16 mouse cellular contexts compared by ENCODE assay signal in genomic region chr17:3610307-3610754, GRCm38 (mm10). TPM values are rescaled to one million over a fixed set of nuclear protein-coding genes. Genes with fewer than 3 reads are reported as not detected.
DNase-seq lines count a peak whose midpoint lies in the region; ATAC-seq and TF ChIP-seq lines count a peak whose summit lies in the region.
"Had no signal": no experiment of that assay in that cellular context is flagged by ENCODE, and none has a peak within 500 bp of the region (broad histone marks: within the 10 kb centered on the region; RNA-seq: fewer than 3 reads in every experiment).

No protein-coding gene starts in this region.

- peak; percentile 10 for DNase-seq in embryo, embryonic 10.5 days (ENCODE audit: low spot score)
- no peak for DNase-seq in embryo, embryonic 10 days (ENCODE audit: low spot score)
- peak; percentile 60 for DNase-seq in brain, embryonic 14.5 days (ENCODE audit: low read depth)
- DNase-seq in gastrocnemius, postnatal 10 days: no peak
- no peak for DNase-seq in left cerebral cortex, postnatal 25 days (ENCODE audit: low spot score in 2 of 2)
- no peak for DNase-seq in left cerebral cortex, adult 2 months (ENCODE audit: extremely low spot score in 1 of 2, low spot score in 2 of 2)
- DNase-seq: cerebellum, adult 11 months; lung, postnatal 10 days; spleen, adult 18-20 months; thymus, postnatal 4 days had no signal

- H3K4me1 ChIP-seq in hindbrain, embryonic 13.5 days (replicated peaks): peaks cover 17% of the 10 kb centered on the region
- peaks cover 15% of the 10 kb centered on the region for H3K4me1 ChIP-seq in midbrain, embryonic 16.5 days (ENCODE audit: control insufficient read depth, insufficient read depth, low read length)
- H3K4me1 ChIP-seq: limb, embryonic 12.5 days; liver, embryonic 15.5 days; megakaryocyte, embryonic 14.5 days had no signal

- peak overlapping the region; percentile 74; the same call in 1 of the 2 replicates for H3K9ac ChIP-seq in hindbrain, embryonic 13.5 days
- H3K9ac ChIP-seq in midbrain, embryonic 16.5 days (ENCODE audit: low read depth, low read length): peak overlapping the region; percentile 68; the same call in 1 of the 2 replicates
- H3K9ac ChIP-seq: limb, embryonic 12.5 days; liver, embryonic 15.5 days had no signal

- no peaks in the 10 kb centered on the region for H3K36me3 ChIP-seq in hindbrain, embryonic 13.5 days
- no peaks in the 10 kb centered on the region for H3K36me3 ChIP-seq in midbrain, embryonic 16.5 days (ENCODE audit: control insufficient read depth, insufficient read depth, low read length)
- H3K36me3 ChIP-seq: limb, embryonic 12.5 days; liver, embryonic 15.5 days had no signal

- H3K4me3 ChIP-seq in hindbrain, embryonic 13.5 days: peak overlapping the region; percentile 36
- H3K4me3 ChIP-seq in midbrain, embryonic 16.5 days (ENCODE audit: low read depth, low read length): peak overlapping the region; percentile 36; the same call in 1 of the 2 replicates
- H3K4me3 ChIP-seq in left cerebral cortex, adult 2 months: no peak overlapping the region
- H3K4me3 ChIP-seq: liver, embryonic 15.5 days; megakaryocyte, embryonic 14.5 days had no signal

- H3K27me3 ChIP-seq in hindbrain, embryonic 13.5 days: no peaks in the 10 kb centered on the region
- no peaks in the 10 kb centered on the region for H3K27me3 ChIP-seq in midbrain, embryonic 16.5 days (ENCODE audit: control insufficient read depth, insufficient read depth, low read depth, low read length)
- H3K27me3 ChIP-seq: limb, embryonic 12.5 days; liver, embryonic 15.5 days had no signal

- H3K9me3 ChIP-seq in hindbrain, embryonic 13.5 days: no peaks in the 10 kb centered on the region
- H3K9me3 ChIP-seq in midbrain, embryonic 16.5 days (replicated peaks; ENCODE audit: control insufficient read depth, low read length, poor library complexity, severe bottlenecking): no peaks in the 10 kb centered on the region
- H3K9me3 ChIP-seq: limb, embryonic 12.5 days; liver, embryonic 15.5 days; megakaryocyte, embryonic 14.5 days had no signal

- peak overlapping the region; percentile 57 for H3K4me2 ChIP-seq in hindbrain, embryonic 13.5 days
- H3K4me2 ChIP-seq in midbrain, embryonic 16.5 days (ENCODE audit: low read length): peak overlapping the region; percentile 62
- H3K4me2 ChIP-seq: liver, embryonic 15.5 days had no signal

- WGBS in hindbrain, embryonic 13.5 days: 33% methylated on average over 7 of the region's 7 CpGs
- 30% methylated on average over 7 of the region's 7 CpGs for WGBS in midbrain, embryonic 16.5 days

- peak overlapping the region; percentile 96 for H3K27ac ChIP-seq in hindbrain, embryonic 13.5 days
- H3K27ac ChIP-seq in midbrain, embryonic 16.5 days (ENCODE audit: low read length): peak overlapping the region; percentile 89
- no peak overlapping the region; the same call in 1 of the 2 replicates for H3K27ac ChIP-seq in left cerebral cortex, adult 2 months
- H3K27ac ChIP-seq: limb, embryonic 12.5 days; liver, embryonic 15.5 days had no signal

- TF ChIP-seq POLR2A in brain, embryonic 14.5 days (IDR thresholded peaks at IDR 0.05; ENCODE audit: borderline replicate concordance, extremely low read depth, insufficient read depth, insufficient read length, poor library complexity, severe bottlenecking): no peak

- intact Hi-C loops in left cerebral cortex, postnatal 25 days (cut with DNase I): no loop called here
- intact Hi-C loops in left cerebral cortex, adult 2 months (cut with DNase I): no loop called here

- TF ChIP-seq CTCF in brain, embryonic 14.5 days (IDR thresholded peaks at IDR 0.05; ENCODE audit: borderline replicate concordance, extremely low read depth, insufficient read depth, insufficient read length): no peak
- TF ChIP-seq CTCF in left cerebral cortex, adult 2 months (IDR thresholded peaks at IDR 0.05): no peak

- peak; percentile 55 for ATAC-seq in hindbrain, embryonic 13.5 days (ENCODE audit: low FRiP score)
- ATAC-seq in midbrain, embryonic 16.5 days: peak; percentile 44
- ATAC-seq: activated CD4-positive, CD25-positive, alpha-beta regulatory T cell, adult 4 months had no signal

RNA-seq across cellular contexts. Expression of gene Tfb1m, which starts 52.8 kb away (rescaled TPM):
- polyA plus RNA-seq in brain, embryonic 14.5 days (2012; rRNA removed): 9.5 and 12.6 TPM in 2 replicates
- 14.0 and 14.5 TPM in 2 replicates for polyA plus RNA-seq in hindbrain, embryonic 13.5 days (2015; fragmentation: Nextera tagmentation; extraction: Ambion mirVana)
- 12.1 and 12.6 TPM in 2 replicates for polyA plus RNA-seq in midbrain, embryonic 16.5 days (2015; fragmentation: Nextera tagmentation; extraction: Ambion mirVana)
- 1 to 10 TPM; 8.5 to 9.6 TPM for total RNA-seq in gastrocnemius, postnatal 10 days (2021)
- total RNA-seq in left cerebral cortex, postnatal 25 days (2021): 1 to 10 TPM; 6.2 to 6.5 TPM
- 1 to 10 TPM; 5.8 to 6.3 TPM for total RNA-seq in left cerebral cortex, adult 2 months (2021)

Comparison
In these comparisons a context has a peak if more than half of its experiments do, and no peak if none do; other contexts are left out.
1. DNase-seq: peak in embryo, embryonic 10.5 days (single experiment) and brain, embryonic 14.5 days (single experiment); none in embryo, embryonic 10 days (single experiment), gastrocnemius, postnatal 10 days (single experiment), left cerebral cortex, postnatal 25 days (0 of 2) and left cerebral cortex, adult 2 months (0 of 2).